Mouse (Mus musculus) lung, adult 2 months (tissue): ENCODE data around the gene Msantd3.

Experiments
- CTCF ChIP-seq: fragments of 200-500 bp; IDR thresholded peaks from 2 replicates; pipeline ENCODE4 v1.5.1; 2011; ENCODE audit warnings: mild to moderate bottlenecking, low read length, control low read depth; ENCODE audit not compliant: insufficient read depth
- POLR2A ChIP-seq: fragments of 200-500 bp; IDR thresholded peaks from 2 replicates; pipeline ENCODE4 v1.6.1; 2011; ENCODE audit warnings: low read depth, mild to moderate bottlenecking, control low read depth, low read length, borderline replicate concordance; ENCODE audit errors: extremely low read depth

- TF ChIP-seq CTCF: no peak
- TF ChIP-seq POLR2A: no peak
Measured at GRCm38 (mm10) chr4:48609485-48609884, 69.8 kb downstream of the Msantd3 start.
